Comparison of ENCODE assay signal across 8 mouse cellular contexts in the genomic region with DNA sequence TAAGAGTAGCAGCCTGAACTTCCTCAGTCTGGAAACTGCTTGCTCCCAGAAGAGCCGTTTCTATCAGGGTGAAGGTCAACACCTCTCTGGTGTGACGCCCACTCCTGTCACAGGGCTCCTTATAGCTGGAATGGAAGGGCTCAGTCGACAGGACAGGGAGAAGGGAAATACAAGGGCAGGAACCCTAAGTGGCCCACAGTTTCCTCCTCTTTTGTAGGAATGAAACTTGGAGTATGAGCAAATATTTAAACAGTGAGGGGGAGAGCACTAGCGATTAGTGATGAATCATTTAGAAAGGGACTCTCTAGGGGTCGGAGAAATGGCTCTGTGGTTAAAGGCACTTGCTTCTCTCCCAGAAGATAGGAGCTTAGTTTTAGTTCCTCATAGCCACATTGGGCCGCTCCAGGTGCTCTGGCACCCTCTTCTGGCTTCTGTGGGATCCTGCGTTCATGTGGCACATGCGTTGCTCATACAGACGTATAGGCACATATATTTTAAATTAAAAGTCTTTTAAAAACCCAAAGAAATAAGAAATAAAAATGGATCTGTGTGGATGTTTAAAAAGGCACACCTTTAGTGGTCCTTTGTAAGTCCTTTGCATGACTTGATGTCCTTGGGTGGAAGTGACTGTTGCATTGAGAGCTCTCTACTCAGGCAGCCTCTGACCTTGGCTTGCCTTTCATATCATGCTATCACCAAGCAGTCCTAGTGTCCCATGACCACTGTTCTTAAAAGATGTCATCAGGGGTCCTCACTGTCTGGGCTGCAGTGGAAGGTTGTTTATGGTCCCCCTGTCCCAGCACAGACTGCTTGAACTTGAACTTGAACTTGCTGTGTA. TPM values are rescaled to one million over a fixed set of nuclear protein-coding genes. Genes with fewer than 3 reads are reported as not detected.
A peak's percentile ranks its signal among the peaks of the same experiment; 100 is the strongest.
DNase-seq lines count a peak whose midpoint lies in the region; ATAC-seq and TF ChIP-seq lines count a peak whose summit lies in the region.

No protein-coding gene starts in this region.

- peaks cover 17% of the 10 kb centered on the region for H3K4me1 ChIP-seq in hindbrain, embryonic 13.5 days (replicated peaks)
- H3K4me1 ChIP-seq in hindbrain, embryonic 12.5 days: no peaks in the 10 kb centered on the region
- H3K4me1 ChIP-seq in ES-E14 (ENCODE audit: control insufficient read depth in 2 of 2, insufficient read depth in 2 of 2, low read length in 2 of 2, poor library complexity in 1 of 2): no peaks in the 10 kb centered on the region; a peak in 1 of 4 replicates
- H3K4me1 ChIP-seq in cortical plate, adult 2 months (ENCODE audit: control insufficient read depth, insufficient read depth, low read length): no peaks in the 10 kb centered on the region
- H3K4me1 ChIP-seq in kidney, embryonic 14.5 days (ENCODE audit: control insufficient read depth, insufficient read depth, low read length): peaks cover 9% of the 10 kb centered on the region; the same call in 1 of the 2 replicates
- peaks cover 21% of the 10 kb centered on the region for H3K4me1 ChIP-seq in lung, embryonic 15.5 days

- ATAC-seq in hindbrain, embryonic 13.5 days (ENCODE audit: low FRiP score): no peak
- ATAC-seq in hindbrain, embryonic 12.5 days (ENCODE audit: low FRiP score): no peak
- ATAC-seq in kidney, embryonic 14.5 days (ENCODE audit: low FRiP score, low TSS enrichment): peak; percentile 45; the same call in 1 of the 2 replicates
- ATAC-seq in lung, embryonic 15.5 days (ENCODE audit: borderline replicate concordance, extremely low read depth, low FRiP score, low TSS enrichment): peak; percentile 72

- peak overlapping the region; percentile 8; the same call in 1 of the 2 replicates for H3K9ac ChIP-seq in hindbrain, embryonic 13.5 days
- H3K9ac ChIP-seq in hindbrain, embryonic 12.5 days: no peak overlapping the region
- H3K9ac ChIP-seq in ES-E14 (ENCODE audit: insufficient read depth, low read depth, low read length, poor library complexity, severe bottlenecking): no peak overlapping the region
- no peak overlapping the region for H3K9ac ChIP-seq in kidney, embryonic 14.5 days (ENCODE audit: low read depth, low read length)
- no peak overlapping the region for H3K9ac ChIP-seq in lung, embryonic 15.5 days

- no peak overlapping the region for H3K4me2 ChIP-seq in hindbrain, embryonic 13.5 days
- H3K4me2 ChIP-seq in hindbrain, embryonic 12.5 days (replicated peaks): no peak overlapping the region
- H3K4me2 ChIP-seq in kidney, embryonic 14.5 days (replicated peaks; ENCODE audit: low read depth, low read length): no peak overlapping the region
- peak overlapping the region; percentile 19 for H3K4me2 ChIP-seq in lung, embryonic 15.5 days

- no peak for TF ChIP-seq POLR2A in cortical plate, adult 2 months (IDR thresholded peaks at IDR 0.05; ENCODE audit: extremely low read depth, insufficient read depth, low read length)

- no peak overlapping the region for H3K4me3 ChIP-seq in hindbrain, embryonic 13.5 days
- no peak overlapping the region for H3K4me3 ChIP-seq in hindbrain, embryonic 12.5 days
- no peak overlapping the region for H3K4me3 ChIP-seq in ES-E14 (ENCODE audit: insufficient read depth in 1 of 2, low read depth in 1 of 2, low read length in 2 of 2, poor library complexity in 1 of 2, severe bottlenecking in 1 of 2)
- no peak overlapping the region for H3K4me3 ChIP-seq in cortical plate, adult 2 months (ENCODE audit: insufficient read depth, low read length)
- no peak overlapping the region for H3K4me3 ChIP-seq in kidney, embryonic 14.5 days (ENCODE audit: low read length)
- no peak overlapping the region for H3K4me3 ChIP-seq in lung, embryonic 15.5 days

- 52% methylated on average over 9 of the region's 9 CpGs for WGBS in hindbrain, embryonic 13.5 days
- 48% methylated on average over 9 of the region's 9 CpGs for WGBS in hindbrain, embryonic 12.5 days
- WGBS in kidney, embryonic 14.5 days: 22% methylated on average over 9 of the region's 9 CpGs
- 11% methylated on average over 9 of the region's 9 CpGs for WGBS in lung, embryonic 15.5 days

- H3K36me3 ChIP-seq in hindbrain, embryonic 13.5 days: no peaks in the 10 kb centered on the region
- H3K36me3 ChIP-seq in hindbrain, embryonic 12.5 days: no peaks in the 10 kb centered on the region
- H3K36me3 ChIP-seq in ES-E14 (ENCODE audit: control insufficient read depth, insufficient read depth, low read length, poor library complexity, severe bottlenecking): no peaks in the 10 kb centered on the region
- H3K36me3 ChIP-seq in kidney, embryonic 14.5 days (ENCODE audit: control insufficient read depth, insufficient read depth, low read length): no peaks in the 10 kb centered on the region
- H3K36me3 ChIP-seq in lung, embryonic 15.5 days: no peaks in the 10 kb centered on the region
- H3K36me3 ChIP-seq in splenic B cell, adult 2 months (ENCODE audit: control insufficient read depth, insufficient read depth, low read length, poor library complexity, severe bottlenecking): no peaks in the 10 kb centered on the region

- no peak overlapping the region for H3K27ac ChIP-seq in hindbrain, embryonic 13.5 days
- no peak overlapping the region for H3K27ac ChIP-seq in hindbrain, embryonic 12.5 days
- H3K27ac ChIP-seq in ES-E14 (ENCODE audit: insufficient read depth, low read depth, low read length, poor library complexity, severe bottlenecking): no peak overlapping the region
- no peak overlapping the region for H3K27ac ChIP-seq in cortical plate, adult 2 months (ENCODE audit: insufficient read depth, low read length)
- H3K27ac ChIP-seq in kidney, embryonic 14.5 days (ENCODE audit: low read depth, low read length): peak overlapping the region; percentile 18; the same call in 1 of the 2 replicates
- peak overlapping the region; percentile 90 for H3K27ac ChIP-seq in lung, embryonic 15.5 days

- H3K27me3 ChIP-seq in hindbrain, embryonic 13.5 days: no peaks in the 10 kb centered on the region
- no peaks in the 10 kb centered on the region for H3K27me3 ChIP-seq in hindbrain, embryonic 12.5 days
- H3K27me3 ChIP-seq in kidney, embryonic 14.5 days (ENCODE audit: control insufficient read depth, insufficient read depth, low read length): no peaks in the 10 kb centered on the region
- no peaks in the 10 kb centered on the region for H3K27me3 ChIP-seq in lung, embryonic 15.5 days
- no peaks in the 10 kb centered on the region for H3K27me3 ChIP-seq in splenic B cell, adult 2 months (ENCODE audit: control insufficient read depth, insufficient read depth, low read length, poor library complexity, severe bottlenecking)

- in situ Hi-C loops in ES-E14 (cut with MboI; ENCODE audit: low sequenced_read_pairs in 2 of 2, unreplicated experiment in 2 of 2): no loop called here

- peak; percentile 34 for DNase-seq in ES-E14 (ENCODE audit: low read depth, low spot score)
- DNase-seq in splenic B cell, adult 2 months (ENCODE audit: low read depth, low spot score): peak; percentile 83
- no peak for DNase-seq in cerebellum, adult 8-10 months

- no peaks in the 10 kb centered on the region for H3K9me3 ChIP-seq in hindbrain, embryonic 13.5 days
- H3K9me3 ChIP-seq in hindbrain, embryonic 12.5 days (replicated peaks): no peaks in the 10 kb centered on the region
- H3K9me3 ChIP-seq in ES-E14 (ENCODE audit: control insufficient read depth, insufficient read depth, low read depth, low read length): no peaks in the 10 kb centered on the region
- H3K9me3 ChIP-seq in kidney, embryonic 14.5 days (ENCODE audit: control insufficient read depth, low read length): no peaks in the 10 kb centered on the region
- no peaks in the 10 kb centered on the region for H3K9me3 ChIP-seq in lung, embryonic 15.5 days

- TF ChIP-seq CTCF in cortical plate, adult 2 months (IDR thresholded peaks at IDR 0.05; ENCODE audit: extremely low read depth, insufficient read depth, low read length): peak; percentile 53

TF ChIP-seq in ES-E14, 5 proteins besides CTCF, POLR2A, EP300 and RAD21:
- TF ChIP-seq CHD2 (IDR thresholded peaks at IDR 0.05; ENCODE audit: low read depth, low read length) (no peak), MAFK (IDR thresholded peaks at IDR 0.05; ENCODE audit: insufficient read depth, low read depth, low read length) (no peak), HCFC1 (IDR thresholded peaks at IDR 0.05; ENCODE audit: borderline replicate concordance, insufficient read depth, low read length) (no peak), ZC3H11A (IDR thresholded peaks at IDR 0.05; ENCODE audit: borderline replicate concordance, low read depth, low read length) (no peak), ZNF384 (IDR thresholded peaks at IDR 0.05; ENCODE audit: low read depth, low read length) (no peak)
TF ChIP-seq in ES-E14: peak in this region for 0.

RNA-seq across cellular contexts. Expression of gene Adgrg1, which starts 19.4 kb away (rescaled TPM):
- polyA plus RNA-seq in hindbrain, embryonic 13.5 days (2015; fragmentation: Nextera tagmentation; extraction: Ambion mirVana): 158 and 162 TPM in 2 replicates
- polyA plus RNA-seq in hindbrain, embryonic 12.5 days (2016; fragmentation: Nextera tagmentation; extraction: Ambion mirVana): 187 and 194 TPM in 2 replicates
- total RNA-seq in ES-E14 (2012; rRNA removed): 5.4 and 5.7 TPM in 2 replicates
- 63.4 and 63.8 TPM in 2 replicates for polyA plus RNA-seq in cortical plate, adult 2 months (2012; rRNA removed)
- polyA plus RNA-seq in kidney, embryonic 14.5 days (2014; fragmentation: Nextera tagmentation; extraction: Ambion mirVana): 15.5 and 31.3 TPM in 2 replicates
- polyA plus RNA-seq in lung, embryonic 15.5 days (2015; fragmentation: Nextera tagmentation; extraction: Ambion mirVana): 35.4 and 35.6 TPM in 2 replicates

RNA-seq across cellular contexts. Expression of gene Adgrg5, which starts 31.6 kb away (rescaled TPM):
- polyA plus RNA-seq in hindbrain, embryonic 13.5 days (2015; fragmentation: Nextera tagmentation; extraction: Ambion mirVana): not detected in 2 replicates
- polyA plus RNA-seq in hindbrain, embryonic 12.5 days (2016; fragmentation: Nextera tagmentation; extraction: Ambion mirVana): 0.12 TPM in 1 of 2 replicates, not detected in the other
- 1.1 and 2.2 TPM in 2 replicates for total RNA-seq in ES-E14 (2012; rRNA removed)
- polyA plus RNA-seq in cortical plate, adult 2 months (2012; rRNA removed): 0.06 and 0.10 TPM in 2 replicates
- not detected in 2 replicates for polyA plus RNA-seq in kidney, embryonic 14.5 days (2014; fragmentation: Nextera tagmentation; extraction: Ambion mirVana)
- polyA plus RNA-seq in lung, embryonic 15.5 days (2015; fragmentation: Nextera tagmentation; extraction: Ambion mirVana): 0.29 and 0.36 TPM in 2 replicates

RNA-seq across cellular contexts. Expression of gene Ccdc102a, which starts 37.2 kb away (rescaled TPM):
- polyA plus RNA-seq in hindbrain, embryonic 13.5 days (2015; fragmentation: Nextera tagmentation; extraction: Ambion mirVana): 6.3 and 7.8 TPM in 2 replicates
- 30.8 and 30.9 TPM in 2 replicates for polyA plus RNA-seq in hindbrain, embryonic 12.5 days (2016; fragmentation: Nextera tagmentation; extraction: Ambion mirVana)
- 10.7 and 11.0 TPM in 2 replicates for total RNA-seq in ES-E14 (2012; rRNA removed)
- 2.1 and 3.0 TPM in 2 replicates for polyA plus RNA-seq in cortical plate, adult 2 months (2012; rRNA removed)
- 24.2 and 29.4 TPM in 2 replicates for polyA plus RNA-seq in kidney, embryonic 14.5 days (2014; fragmentation: Nextera tagmentation; extraction: Ambion mirVana)
- polyA plus RNA-seq in lung, embryonic 15.5 days (2015; fragmentation: Nextera tagmentation; extraction: Ambion mirVana): 28.7 and 29.3 TPM in 2 replicates

Comparison
In these comparisons a context has a peak if more than half of its experiments do, and no peak if none do; other contexts are left out.
1. ATAC-seq: peak in kidney, embryonic 14.5 days (single experiment) and lung, embryonic 15.5 days (single experiment); none in hindbrain, embryonic 13.5 days (single experiment) and hindbrain, embryonic 12.5 days (single experiment).
2. H3K27ac ChIP-seq: peak in kidney, embryonic 14.5 days (single experiment) and lung, embryonic 15.5 days (single experiment); none in hindbrain, embryonic 13.5 days (single experiment), hindbrain, embryonic 12.5 days (single experiment), ES-E14 (single experiment) and cortical plate, adult 2 months (single experiment).